Mouse (Mus musculus) testis, adult 2 months (tissue): ENCODE data around the gene Negr1.

Experiments
- CTCF ChIP-seq: fragments of 200-500 bp; IDR thresholded peaks from 2 replicates; pipeline ENCODE4 v1.5.1; 2012; ENCODE audit warnings: low read depth, mild to moderate bottlenecking, inconsistent platforms, low read length, moderate library complexity; ENCODE audit not compliant: control insufficient read depth, insufficient read depth, insufficient replicate concordance
- POLR2A ChIP-seq: fragments of 200-500 bp; IDR thresholded peaks from 2 replicates; pipeline ENCODE4 v1.6.1; 2012; ENCODE audit warnings: low read depth, mild to moderate bottlenecking, inconsistent platforms, low read length, moderate library complexity; ENCODE audit not compliant: control insufficient read depth

DNA sequence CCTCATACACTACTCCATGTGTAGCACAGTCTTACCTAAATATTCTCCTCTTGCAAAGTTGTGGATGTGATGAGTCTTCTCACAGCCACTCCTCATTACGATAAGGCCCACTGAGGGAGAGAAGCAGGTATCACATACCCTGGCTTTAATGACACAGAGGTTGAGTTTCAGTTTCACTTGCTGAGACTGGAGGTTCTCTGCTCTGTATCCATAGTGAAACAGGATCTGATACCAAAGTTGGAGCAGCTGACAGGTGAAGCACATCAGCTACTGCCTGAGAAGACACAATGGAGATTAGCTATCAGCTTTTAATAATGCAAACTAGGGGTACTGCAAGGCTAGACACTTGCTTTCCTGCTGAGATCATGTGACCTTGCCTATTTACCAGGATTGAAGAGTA, 137.1 kb downstream of the Negr1 start:
- TF ChIP-seq CTCF = no peak
- no peak for TF ChIP-seq POLR2A
